Mouse (Mus musculus) liver, embryonic 12.5 days (tissue): ENCODE results near the gene Nrros. TPM values are rescaled to one million over a fixed set of nuclear protein-coding genes. Genes with fewer than 3 reads are reported as not detected.
"Not testable (repeated sequence)": the region's sequence is repeated elsewhere in the genome, so short reads cannot be mapped to it uniquely, and the experiment has no call there.

Experiments used
- ATAC-seq: fragments of 200-750 bp; cut with Nextera tagmentation; 2 replicates; pipeline ENCODE4 v1.8.0; 2017; ENCODE audit warnings: moderate number of reproducible peaks, mild to moderate bottlenecking, moderate library complexity
- H3K27ac ChIP-seq: fragments of 300-500 bp; sonication (generic); 2 replicates; pipeline ENCODE4 v1.5.1; 2016; ENCODE audit warnings: mild to moderate bottlenecking
- H3K27me3 ChIP-seq: fragments of 300-500 bp; sonication (generic); replicated peaks from 2 replicates; pipeline ENCODE4 v1.6.1; 2016; ENCODE audit warnings: mild to moderate bottlenecking, moderate library complexity
- H3K36me3 ChIP-seq: fragments of 300-500 bp; sonication (generic); 2 replicates; pipeline ENCODE4 v1.6.1; 2016; ENCODE audit warnings: mild to moderate bottlenecking, moderate library complexity
- H3K4me1 ChIP-seq: fragments of 300-500 bp; sonication (generic); 2 replicates; pipeline ENCODE4 v1.6.1; 2016
- H3K4me2 ChIP-seq: fragments of 300-500 bp; sonication (generic); 2 replicates; pipeline ENCODE4 v1.6.1; 2016; ENCODE audit warnings: mild to moderate bottlenecking, moderate library complexity
- H3K4me3 ChIP-seq: fragments of 300-500 bp; sonication (generic); 2 replicates; pipeline ENCODE4 v1.5.1; 2016; ENCODE audit warnings: mild to moderate bottlenecking, moderate library complexity
- H3K9ac ChIP-seq: fragments of 300-500 bp; sonication (generic); 2 replicates; pipeline ENCODE4 v1.6.1; 2016; ENCODE audit warnings: mild to moderate bottlenecking, moderate library complexity
- H3K9me3 ChIP-seq: fragments of 300-500 bp; sonication (generic); replicated peaks from 2 replicates; pipeline ENCODE4 v1.6.1; 2016; ENCODE audit warnings: mild to moderate bottlenecking, moderate library complexity
- WGBS: fragments of 180-500 bp; shearing (Covaris S2); methylation state at CpG from one replicate; pipeline ENCODE4 v1.1.7; 2016; ENCODE audit not compliant: insufficient replicate concordance; 5-methylcytosine and 5-hydroxymethylcytosine counted together
- polyA plus RNA-seq: library from polyadenylated mRNA; unstranded; fragments of >200 nt; fragmentation: Nextera tagmentation; extraction: Ambion mirVana; gene quantifications from 2 replicates; pipeline ENCODE4 v1.2.1, GENCODE M21; 2016

The Nrros gene
- polyA plus RNA-seq, 1 experiment from 2014 or later: 29.9 TPM

DNA sequence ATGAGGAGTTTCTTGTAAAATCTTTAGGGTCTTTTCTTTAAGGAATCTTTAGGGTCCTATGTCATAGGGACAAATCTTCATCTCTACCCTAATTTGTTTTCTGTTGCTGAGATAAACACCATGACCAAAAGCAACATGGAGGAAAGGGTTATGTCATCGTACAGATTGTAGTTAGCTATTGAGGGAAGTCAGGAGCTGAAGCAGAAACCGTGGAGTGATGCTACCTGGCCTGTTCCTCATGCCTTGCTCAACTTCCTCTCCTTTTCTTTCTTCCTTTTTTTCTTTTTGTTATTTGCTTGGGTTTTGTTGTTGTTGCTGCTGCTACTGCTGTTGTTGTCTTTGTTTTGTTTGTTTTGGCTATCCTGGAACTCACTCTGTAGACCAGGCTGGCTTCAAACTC lies 56.8 kb downstream of the Nrros start:
- WGBS: 36% methylated on average over 2 of the region's 2 CpGs
- H3K27ac ChIP-seq: no peak overlapping the region
- no peak for ATAC-seq
- no peak overlapping the region for H3K9ac ChIP-seq
- H3K4me1 ChIP-seq: peaks cover 18% of the 10 kb centered on the region
- no peak overlapping the region for H3K4me2 ChIP-seq
- no peak overlapping the region for H3K4me3 ChIP-seq
- H3K9me3 ChIP-seq: peaks cover 3% of the 10 kb centered on the region; the same call in 1 of the 2 replicates
- peaks cover 23% of the 10 kb centered on the region for H3K36me3 ChIP-seq
- H3K27me3 ChIP-seq: no peaks in the 10 kb centered on the region

DNA sequence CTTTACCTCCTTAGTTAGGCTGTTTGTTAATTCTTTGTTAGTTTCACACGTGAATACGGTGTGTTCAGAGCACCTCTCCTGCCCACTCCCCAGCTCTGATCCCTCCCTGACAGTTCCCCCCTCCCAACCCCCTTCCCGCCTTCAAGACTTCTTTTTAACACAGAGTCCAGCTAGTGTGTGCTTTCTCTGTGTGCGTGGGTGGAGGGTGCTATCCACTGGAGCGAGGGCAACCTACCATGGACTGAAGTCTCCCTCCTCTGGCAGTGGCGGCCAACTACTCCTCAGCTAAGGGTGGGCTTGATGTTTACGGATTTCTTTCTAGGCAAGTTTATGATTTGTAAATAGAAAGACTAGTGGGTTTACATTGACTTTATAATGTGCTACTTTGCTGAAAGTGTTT lies 57.2 kb downstream of the Nrros start:
- Histone ChIP-seq H3K27ac (no peak overlapping the region), H3K27me3 (no peaks in the 10 kb centered on the region), H3K9me3 (peaks cover 3% of the 10 kb centered on the region; the same call in 1 of the 2 replicates), H3K4me1 (peaks cover 14% of the 10 kb centered on the region), H3K9ac (no peak overlapping the region), H3K36me3 (peaks cover 27% of the 10 kb centered on the region), H3K4me3 (no peak overlapping the region), H3K4me2 (no peak overlapping the region)
- 51% methylated on average over 7 of the region's 7 CpGs for WGBS
- no peak for ATAC-seq

DNA sequence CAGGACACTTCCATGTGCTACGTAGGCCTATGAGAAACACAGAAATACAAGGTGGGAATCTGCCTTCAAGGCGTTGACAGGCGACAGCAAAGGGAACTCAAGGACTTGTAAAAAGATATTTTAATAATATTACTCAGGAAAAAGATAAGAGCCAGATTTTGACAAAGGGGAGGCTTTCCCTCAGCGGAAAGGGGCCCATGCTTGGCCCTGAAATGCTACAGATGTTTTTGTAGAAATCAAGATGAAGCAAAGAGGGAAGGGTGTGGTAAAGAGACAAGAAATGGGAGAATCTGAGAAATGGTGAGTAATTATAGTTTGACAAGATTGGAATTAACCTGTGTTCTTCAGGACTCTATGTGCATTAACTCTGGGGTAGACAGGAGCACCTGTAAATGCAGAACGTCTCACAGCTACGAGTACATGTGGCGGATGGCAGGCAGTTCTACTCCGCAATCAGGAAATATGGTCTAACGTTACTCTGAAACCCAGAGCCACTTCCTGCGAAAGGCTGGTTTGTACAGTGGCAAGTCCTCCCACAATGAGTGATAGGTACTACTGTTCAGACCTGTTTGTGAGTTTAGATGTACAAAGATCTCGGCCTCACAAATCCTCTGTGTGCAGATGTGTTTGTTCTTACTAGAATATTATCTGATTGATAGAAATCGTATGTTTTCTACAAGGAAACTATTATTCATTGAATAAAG lies 57.9 kb downstream of the Nrros start:
- H3K4me1 ChIP-seq: peaks cover 7% of the 10 kb centered on the region
- no peak overlapping the region for H3K4me2 ChIP-seq
- peaks cover 27% of the 10 kb centered on the region for H3K36me3 ChIP-seq
- no peak for ATAC-seq
- H3K9ac ChIP-seq: no peak overlapping the region
- peaks cover 3% of the 10 kb centered on the region; the same call in 1 of the 2 replicates for H3K9me3 ChIP-seq
- no peaks in the 10 kb centered on the region for H3K27me3 ChIP-seq
- H3K4me3 ChIP-seq: no peak overlapping the region
- WGBS: 42% methylated on average over 12 of the region's 12 CpGs
- no peak overlapping the region for H3K27ac ChIP-seq

DNA sequence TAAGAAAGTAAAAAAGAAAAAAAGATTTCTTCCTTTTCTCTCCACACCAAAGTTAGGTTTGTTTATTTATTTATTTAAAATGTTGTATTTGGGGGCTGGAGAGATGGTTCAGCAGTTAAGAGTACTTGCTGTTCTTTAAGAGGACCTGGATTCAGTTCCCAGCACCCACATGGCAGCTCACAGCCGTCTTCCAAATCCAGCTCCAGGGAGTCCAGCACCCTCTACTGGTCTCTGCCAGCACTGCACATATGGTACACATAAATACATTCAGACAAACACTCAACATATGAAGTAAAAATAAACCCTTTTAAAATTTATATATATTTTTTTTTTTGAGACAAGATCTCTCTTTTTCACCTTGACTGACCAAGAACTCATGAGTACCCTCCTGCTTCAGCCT lies 59.7 kb downstream of the Nrros start:
- 86% methylated on average over 1 of the region's 1 CpGs for WGBS
- no peak overlapping the region for H3K9ac ChIP-seq
- H3K27ac ChIP-seq: no peak overlapping the region
- H3K4me3 ChIP-seq: no peak overlapping the region
- H3K4me1 ChIP-seq: peaks cover 7% of the 10 kb centered on the region
- ATAC-seq: no peak
- no peak overlapping the region for H3K4me2 ChIP-seq
- no peaks in the 10 kb centered on the region for H3K27me3 ChIP-seq
- peaks cover 3% of the 10 kb centered on the region; the same call in 1 of the 2 replicates for H3K9me3 ChIP-seq
- H3K36me3 ChIP-seq: peaks cover 27% of the 10 kb centered on the region

DNA sequence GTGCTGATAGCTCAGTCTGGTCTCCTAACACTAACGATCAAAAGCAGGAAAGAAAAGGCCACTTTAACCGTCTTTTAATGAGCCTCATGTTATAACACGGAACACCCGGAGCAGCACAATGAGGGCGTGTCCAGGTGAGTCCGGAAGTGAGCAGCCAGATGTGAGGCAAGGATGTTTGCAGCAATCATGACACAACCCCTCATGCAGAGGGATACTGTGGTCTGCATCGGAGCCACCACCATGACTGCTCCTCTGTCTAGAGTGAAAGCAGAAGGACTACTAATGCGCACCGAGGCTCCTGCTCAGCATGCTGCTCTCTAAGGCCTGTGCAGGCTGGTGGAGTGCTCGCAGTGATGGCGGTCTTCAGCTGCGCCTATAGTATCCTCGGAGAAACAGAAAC lies 63.1 kb downstream of the Nrros start:
- no peaks in the 10 kb centered on the region for H3K27me3 ChIP-seq
- H3K27ac ChIP-seq: no peak overlapping the region
- no peak for ATAC-seq
- H3K36me3 ChIP-seq: peaks cover 25% of the 10 kb centered on the region
- no peak overlapping the region for H3K9ac ChIP-seq
- H3K4me3 ChIP-seq: no peak overlapping the region
- WGBS: 78% methylated on average over 13 of the region's 13 CpGs
- peaks cover 23% of the 10 kb centered on the region for H3K4me1 ChIP-seq
- no peak overlapping the region for H3K4me2 ChIP-seq
- H3K9me3 ChIP-seq: peaks cover 3% of the 10 kb centered on the region; the same call in 1 of the 2 replicates

DNA sequence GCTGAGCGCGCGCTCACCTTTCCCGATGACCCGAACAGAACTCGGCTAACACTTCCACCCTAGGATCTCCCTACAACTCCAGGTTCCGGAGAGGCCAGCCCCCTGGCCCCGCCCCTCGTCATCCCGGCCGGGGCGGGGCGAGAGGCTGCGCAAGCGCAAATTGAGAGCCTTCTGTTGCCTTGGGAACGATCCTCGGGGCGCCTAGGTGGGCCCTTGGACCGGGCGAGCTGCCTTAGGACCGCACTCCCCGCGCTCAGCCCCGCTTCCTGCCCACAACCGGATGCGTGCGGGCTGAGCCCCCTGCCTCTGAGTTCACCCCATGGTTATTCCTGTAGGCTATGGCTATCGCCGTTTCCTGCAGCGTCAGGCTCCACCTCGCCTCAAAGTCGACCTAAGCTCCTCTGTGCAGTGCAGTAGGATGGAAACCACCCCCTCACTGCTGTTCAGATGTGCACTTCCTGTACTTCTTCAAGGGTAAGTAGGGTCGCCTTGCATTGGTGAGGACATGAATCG lies 65.7 kb downstream of the Nrros start, which contains the start of the genes Pigx and Cep19:
Pigx (minus strand) TSS at position 103 of the 513 bp plus-strand sequence.
Cep19 (plus strand) TSS at position 163 of the 513 bp plus-strand sequence.
- no peaks in the 10 kb centered on the region for H3K9me3 ChIP-seq
- whole genome bisulfite sequencing: under 1% methylated on average over 34 of the region's 34 CpGs
- H3K9ac ChIP-seq: peak within 1 kb of the TSS; percentile 94
- peaks cover 19% of the 10 kb centered on the region for H3K4me1 ChIP-seq
- peak within 1 kb of the TSS; percentile 88 for H3K4me3 ChIP-seq
- peak; percentile 95 for ATAC-seq
- peaks cover 16% of the 10 kb centered on the region; the same call in 1 of the 2 replicates for H3K36me3 ChIP-seq
- peak within 1 kb of the TSS; percentile 98 for H3K4me2 ChIP-seq
- no peaks in the 10 kb centered on the region for H3K27me3 ChIP-seq
- H3K27ac ChIP-seq: peak within 1 kb of the TSS; percentile 81

DNA sequence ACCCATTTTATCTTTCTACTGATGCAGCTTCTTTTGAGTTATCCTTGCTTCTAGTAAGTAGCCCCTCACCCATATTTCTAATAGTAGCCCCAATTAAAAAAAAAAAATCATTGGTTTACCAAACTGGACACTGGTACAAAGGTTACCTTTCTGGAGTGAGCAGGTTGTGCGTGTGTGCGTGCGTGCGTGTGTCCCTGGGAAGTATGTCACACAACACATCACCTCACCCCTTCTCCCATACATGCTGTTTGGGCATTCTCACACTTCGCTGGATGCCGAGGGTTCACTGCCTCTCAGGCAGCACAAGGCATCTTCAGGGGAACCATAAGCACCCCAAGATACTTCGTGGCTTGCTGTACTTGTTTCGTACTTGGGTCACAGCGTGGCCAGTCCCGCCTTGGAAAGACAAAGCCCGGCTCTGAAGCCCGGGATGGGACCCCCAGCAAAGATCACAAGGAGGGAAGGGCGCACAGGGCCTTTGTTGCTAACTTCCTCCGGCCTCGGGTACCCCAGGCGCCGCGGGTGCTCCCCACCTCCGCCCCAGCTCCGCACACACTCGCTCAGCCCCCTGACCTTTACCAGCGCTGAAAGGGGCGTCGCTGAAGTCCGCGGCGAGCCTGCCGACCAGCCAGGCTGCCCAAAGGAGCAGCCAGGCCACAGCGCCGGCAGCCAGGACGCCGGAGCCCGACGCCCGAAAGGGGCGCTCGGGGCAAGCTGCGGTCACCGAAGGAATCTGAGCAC lies 66.3 kb downstream of the Nrros start:
- Histone ChIP-seq H3K4me3 (peak overlapping the region; percentile 88), H3K27me3 (no peaks in the 10 kb centered on the region), H3K9me3 (no peaks in the 10 kb centered on the region), H3K36me3 (peaks cover 18% of the 10 kb centered on the region; the same call in 1 of the 2 replicates), H3K27ac (peak overlapping the region; percentile 81), H3K4me2 (peak overlapping the region; percentile 98), H3K9ac (peak overlapping the region; percentile 94), H3K4me1 (peaks cover 19% of the 10 kb centered on the region)
- peak; percentile 72 for ATAC-seq
- WGBS: 1% methylated on average over 39 of the region's 39 CpGs

DNA sequence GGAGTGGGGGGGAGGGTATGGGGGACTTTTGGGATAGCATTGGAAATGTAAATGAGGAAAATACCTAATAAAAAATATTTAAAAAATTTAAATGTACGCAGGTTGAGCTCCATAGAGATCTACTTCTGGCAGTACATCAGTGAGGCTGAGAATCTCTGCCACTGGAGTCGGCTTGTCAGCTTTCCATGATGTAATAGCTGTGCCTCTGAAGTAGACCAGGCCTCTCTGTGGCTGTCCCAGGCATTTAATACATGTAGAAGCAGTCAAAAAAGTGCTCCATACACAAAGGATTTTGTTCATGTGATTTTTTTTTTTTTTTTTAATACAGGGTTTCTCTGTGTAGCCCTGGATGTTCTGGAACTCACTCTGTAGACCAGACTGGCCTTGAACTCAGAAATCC lies 67.6 kb downstream of the Nrros start:
- H3K4me3 ChIP-seq, ATAC-seq, H3K27ac ChIP-seq, H3K9ac ChIP-seq, H3K9me3 ChIP-seq, H3K36me3 ChIP-seq, H3K27me3 ChIP-seq, H3K4me2 ChIP-seq: not testable (repeated sequence)
- 82% methylated on average over 2 of the region's 2 CpGs for WGBS
- H3K4me1 ChIP-seq: peaks cover 19% of the 10 kb centered on the region

Other genes starting within 250 kb of the Nrros start
- 0.59 and 0.68 TPM in 2 replicates for gene Pigz, start 231.7 kb downstream of the Nrros start, polyA plus RNA-seq
- gene 0610012G03Rik, start 217.1 kb downstream of the Nrros start, polyA plus RNA-seq: 54.2 and 57.3 TPM in 2 replicates
- gene Ncbp2, start 217.1 kb downstream of the Nrros start, polyA plus RNA-seq: 57.0 and 57.2 TPM in 2 replicates
- 12.2 and 12.7 TPM in 2 replicates for gene Senp5, start 162.3 kb downstream of the Nrros start, polyA plus RNA-seq
- gene Pak2, start 86.3 kb downstream of the Nrros start, polyA plus RNA-seq: 17.7 and 18.3 TPM in 2 replicates
- 33.8 and 37.2 TPM in 2 replicates for gene Pigx, start 65.9 kb downstream of the Nrros start, polyA plus RNA-seq
- gene Cep19, start 65.8 kb downstream of the Nrros start, polyA plus RNA-seq: 7.6 TPM in 2 replicates
- 1.5 and 1.6 TPM in 2 replicates for gene Bex6, start 14.2 kb upstream of the Nrros start, polyA plus RNA-seq
- 13.0 and 13.8 TPM in 2 replicates for gene Fbxo45, start 81.6 kb upstream of the Nrros start, polyA plus RNA-seq
- 13.0 and 15.3 TPM in 2 replicates for gene Wdr53, start 81.6 kb upstream of the Nrros start, polyA plus RNA-seq
- not detected in 2 replicates for gene Smco1, start 105.9 kb upstream of the Nrros start, polyA plus RNA-seq
- gene Rnf168, start 111.9 kb upstream of the Nrros start, polyA plus RNA-seq: 24.7 and 25.1 TPM in 2 replicates
- 10.9 and 11.0 TPM in 2 replicates for gene Ubxn7, start 166.7 kb upstream of the Nrros start, polyA plus RNA-seq
- gene Tm4sf19, start 234.9 kb upstream of the Nrros start, polyA plus RNA-seq: not detected in 2 replicates